In genomic region chr11:21993597-21994376, GRCm38 (mm10) we compare ENCODE assay signal across 8 mouse cellular contexts. TPM values are rescaled to one million over a fixed set of nuclear protein-coding genes. Genes with fewer than 3 reads are reported as not detected.
DNase-seq lines count a peak whose midpoint lies in the region; ATAC-seq lines count a peak whose summit lies in the region.
"Had no signal": no experiment of that assay in that cellular context is flagged by ENCODE, and none has a peak within 500 bp of the region (broad histone marks: within the 10 kb centered on the region; RNA-seq: fewer than 3 reads in every experiment).

No protein-coding gene starts in this region.

- no peaks in the 10 kb centered on the region for H3K9me3 ChIP-seq in heart, embryonic 13.5 days
- no peaks in the 10 kb centered on the region for H3K9me3 ChIP-seq in kidney, embryonic 16.5 days (ENCODE audit: low read length)

- under 1% methylated on average over 46 of the region's 47 CpGs for WGBS in heart, embryonic 13.5 days
- WGBS in kidney, embryonic 16.5 days, result 1% methylated on average over 35 of the region's 47 CpGs

- H3K36me3 ChIP-seq in heart, embryonic 13.5 days, result no peaks in the 10 kb centered on the region
- no peaks in the 10 kb centered on the region for H3K36me3 ChIP-seq in kidney, embryonic 16.5 days (ENCODE audit: insufficient read depth, low read length)

- H3K27ac ChIP-seq in heart, embryonic 13.5 days (replicated peaks), result no peak overlapping the region
- H3K27ac ChIP-seq in kidney, embryonic 16.5 days (ENCODE audit: low read length), result no peak overlapping the region

- ATAC-seq in heart, embryonic 13.5 days (ENCODE audit: extremely low read depth, insufficient number of reproducible peaks, low FRiP score, low TSS enrichment), result no peak
- ATAC-seq in kidney, embryonic 16.5 days (ENCODE audit: low FRiP score, low TSS enrichment), result peak; percentile 11; the same call in 1 of the 2 replicates

- peaks cover 91% of the 10 kb centered on the region for H3K27me3 ChIP-seq in heart, embryonic 13.5 days (replicated peaks)
- H3K27me3 ChIP-seq in kidney, embryonic 16.5 days (ENCODE audit: insufficient read depth, low read length), result peaks cover 85% of the 10 kb centered on the region

- peak overlapping the region; percentile 39 for H3K4me2 ChIP-seq in heart, embryonic 13.5 days
- no peak overlapping the region for H3K4me2 ChIP-seq in kidney, embryonic 16.5 days (replicated peaks; ENCODE audit: low read depth, low read length)

- peak; percentile 10 to 17 for DNase-seq in spleen, postnatal 10 days (ENCODE audit: low spot score in 2 of 2)
- DNase-seq in spleen, adult 12 weeks (ENCODE audit: low spot score), result no peak
- peak; percentile 55 for DNase-seq in embryo, embryonic 10 days (ENCODE audit: low spot score)
- DNase-seq in mesoderm, embryonic 11.5 days (ENCODE audit: low read depth, low spot score), result peak; percentile 35
- DNase-seq in yolk sac, embryonic 10.5 days (ENCODE audit: low spot score), result peak; percentile 45

- H3K4me1 ChIP-seq in heart, embryonic 13.5 days, result peaks cover 24% of the 10 kb centered on the region
- peaks cover 10% of the 10 kb centered on the region for H3K4me1 ChIP-seq in kidney, embryonic 16.5 days (ENCODE audit: insufficient read depth, low read length)

- no peak overlapping the region for H3K9ac ChIP-seq in heart, embryonic 13.5 days
- no peak overlapping the region for H3K9ac ChIP-seq in kidney, embryonic 16.5 days (replicated peaks; ENCODE audit: low read length)

- H3K4me3 ChIP-seq in heart, embryonic 13.5 days, result peak overlapping the region; percentile 32
- H3K4me3 ChIP-seq in kidney, embryonic 16.5 days (ENCODE audit: low read length), result 0 out of 2 replicates have a peak overlapping the region, but pooled peaks have one; percentile 10

RNA-seq across cellular contexts. Expression of gene Otx1, which starts 8.9 kb away (rescaled TPM):
- polyA plus RNA-seq in heart, embryonic 13.5 days (2015; fragmentation: Nextera tagmentation; extraction: Ambion mirVana), result 0.07 and 0.17 TPM in 2 replicates
- not detected in 2 replicates for polyA plus RNA-seq in kidney, embryonic 16.5 days (2015; fragmentation: Nextera tagmentation; extraction: Ambion mirVana)
- polyA plus RNA-seq: small intestine, adult 2 months had no signal
